In genomic region chr12:28949307-28949706, GRCm38 (mm10) we compare ENCODE assay signal across 12 mouse cellular contexts.
DNase-seq lines count a peak whose midpoint lies in the region; ATAC-seq lines count a peak whose summit lies in the region.
"Had no signal": no experiment of that assay in that cellular context is flagged by ENCODE, and none has a peak within 500 bp of the region (broad histone marks: within the 10 kb centered on the region; RNA-seq: fewer than 3 reads in every experiment).

No protein-coding gene starts in this region.

- DNase-seq in kidney, postnatal 4 days, result peak; percentile 2 to 5
- no peak for DNase-seq in kidney, adult 11 months
- peak; percentile 70 to 72 for DNase-seq in cerebellum, postnatal 14 days
- DNase-seq in lung, adult 18-20 months, result no peak
- no peak for DNase-seq in B cell, adult 2 months
- DNase-seq: adrenal gland, postnatal 25 days; liver, embryonic 13.5 days had no signal

- ATAC-seq in hindbrain, embryonic 16.5 days, result no peak
- no peak for ATAC-seq in neural tube, embryonic 12.5 days (ENCODE audit: low FRiP score, low read depth)

- no peaks in the 10 kb centered on the region for H3K27me3 ChIP-seq in hindbrain, embryonic 16.5 days (replicated peaks; ENCODE audit: control insufficient read depth, insufficient read depth, low read length)
- no peaks in the 10 kb centered on the region for H3K27me3 ChIP-seq in neural tube, embryonic 12.5 days (replicated peaks)
- H3K27me3 ChIP-seq: CH12.LX; liver, embryonic 13.5 days; megakaryocyte, embryonic 14.5 days; stomach, embryonic 15.5 days had no signal

- H3K4me3 ChIP-seq in hindbrain, embryonic 16.5 days (ENCODE audit: low read length), result no peak overlapping the region
- no peak overlapping the region for H3K4me3 ChIP-seq in neural tube, embryonic 12.5 days
- H3K4me3 ChIP-seq: liver, embryonic 13.5 days; megakaryocyte, embryonic 14.5 days; stomach, embryonic 15.5 days had no signal

- no peak overlapping the region for H3K4me2 ChIP-seq in hindbrain, embryonic 16.5 days (ENCODE audit: low read length)
- 0 out of 2 replicates have a peak overlapping the region, but pooled peaks have one; percentile 16 for H3K4me2 ChIP-seq in neural tube, embryonic 12.5 days (replicated peaks)
- H3K4me2 ChIP-seq: liver, embryonic 13.5 days; stomach, embryonic 15.5 days had no signal

- 55% methylated on average over 10 of the region's 10 CpGs for WGBS in hindbrain, embryonic 16.5 days
- WGBS in neural tube, embryonic 12.5 days, result 43% methylated on average over 10 of the region's 10 CpGs

- no peaks in the 10 kb centered on the region for H3K36me3 ChIP-seq in hindbrain, embryonic 16.5 days (ENCODE audit: control insufficient read depth, insufficient read depth, low read length)
- no peaks in the 10 kb centered on the region for H3K36me3 ChIP-seq in neural tube, embryonic 12.5 days
- H3K36me3 ChIP-seq: liver, embryonic 13.5 days; stomach, embryonic 15.5 days had no signal

- H3K9me3 ChIP-seq in hindbrain, embryonic 16.5 days (ENCODE audit: control insufficient read depth, low read length), result peaks cover 3% of the 10 kb centered on the region; the same call in 1 of the 2 replicates
- 0 out of 2 replicates have a peak, but pooled peaks cover 3% of the 10 kb centered on the region for H3K9me3 ChIP-seq in neural tube, embryonic 12.5 days
- H3K9me3 ChIP-seq: liver, embryonic 13.5 days; stomach, embryonic 15.5 days had no signal

- H3K27ac ChIP-seq in hindbrain, embryonic 16.5 days (ENCODE audit: low read depth, low read length), result peak overlapping the region; percentile 3
- peak overlapping the region; percentile 53; the same call in 1 of the 2 replicates for H3K27ac ChIP-seq in neural tube, embryonic 12.5 days
- H3K27ac ChIP-seq: liver, embryonic 13.5 days; stomach, embryonic 15.5 days had no signal

- H3K4me1 ChIP-seq in hindbrain, embryonic 16.5 days (ENCODE audit: control insufficient read depth, insufficient read depth, low read depth, low read length), result peaks cover 8% of the 10 kb centered on the region
- H3K4me1 ChIP-seq in neural tube, embryonic 12.5 days, result peaks cover 11% of the 10 kb centered on the region
- H3K4me1 ChIP-seq: liver, embryonic 13.5 days; megakaryocyte, embryonic 14.5 days; stomach, embryonic 15.5 days had no signal

- no peak overlapping the region for H3K9ac ChIP-seq in hindbrain, embryonic 16.5 days (ENCODE audit: low read depth, low read length)
- no peak overlapping the region for H3K9ac ChIP-seq in neural tube, embryonic 12.5 days
- H3K9ac ChIP-seq: liver, embryonic 13.5 days; stomach, embryonic 15.5 days had no signal

Comparison
In these comparisons a context has a peak if more than half of its experiments do, and no peak if none do; other contexts are left out.
1. DNase-seq: peak in kidney, postnatal 4 days (2 of 2) and cerebellum, postnatal 14 days (2 of 2); none in kidney, adult 11 months (single experiment), lung, adult 18-20 months (0 of 2) and B cell, adult 2 months (0 of 2).